Mouse (Mus musculus) G1E (cell line): ENCODE results near the gene Cul7. TPM values are rescaled to one million over a fixed set of nuclear protein-coding genes. Genes with fewer than 3 reads are reported as not detected.

Source experiments
- ATAC-seq: 2 replicates; pipeline ENCODE4 v1.8.0; 2016; ENCODE audit warnings: mild to moderate bottlenecking; ENCODE audit not compliant: insufficient number of reproducible peaks, poor library complexity, low FRiP score, severe bottlenecking; ENCODE audit errors: extremely low read depth
- DNase-seq: peaks from one replicate; pipeline ENCODE4 v3.0.0; 2012; ENCODE audit warnings: low spot score
- H3K27me3 ChIP-seq: 2 replicates; pipeline ENCODE4 v1.6.1; 2012; ENCODE audit warnings: mild to moderate bottlenecking, low read length, inconsistent platforms; ENCODE audit not compliant: insufficient read depth
- H3K36me3 ChIP-seq: replicated peaks from 2 replicates; pipeline ENCODE3; 2012; ENCODE audit warnings: mild to moderate bottlenecking, inconsistent platforms
- H3K4me1 ChIP-seq: 2 replicates; pipeline ENCODE4 v1.6.1; 2012; ENCODE audit warnings: low read depth, low read length, inconsistent platforms, mixed read lengths; ENCODE audit not compliant: insufficient read depth
- H3K4me3 ChIP-seq: 2 replicates; pipeline ENCODE4 v1.5.1; 2012; ENCODE audit warnings: low read depth, mild to moderate bottlenecking, inconsistent platforms, low read length, moderate library complexity, mixed read lengths
- H3K9me3 ChIP-seq: replicated peaks from 2 replicates; pipeline ENCODE4 v1.6.1; 2012; ENCODE audit warnings: inconsistent platforms
- CTCF ChIP-seq: IDR thresholded peaks from 2 replicates; pipeline ENCODE4 v1.5.1; 2012; ENCODE audit warnings: low read depth, low read length, inconsistent platforms, mixed read lengths
- GATA1 ChIP-seq: IDR thresholded peaks from 2 replicates; pipeline ENCODE4 v1.6.1; 2012; ENCODE audit warnings: borderline replicate concordance, low read length, inconsistent platforms, mixed read lengths
- GATA2 ChIP-seq: IDR thresholded peaks from 2 replicates; pipeline ENCODE4 v1.6.1; 2012; ENCODE audit warnings: low read depth, low read length, inconsistent platforms, borderline replicate concordance
- POLR2AphosphoS5 ChIP-seq: IDR thresholded peaks from 2 replicates; pipeline ENCODE4 v1.6.1; 2012; ENCODE audit warnings: low read depth, low read length, inconsistent platforms; ENCODE audit not compliant: insufficient replicate concordance
- TAL1 ChIP-seq: conservative IDR thresholded peaks from 2 replicates; pipeline ENCODE4 v1.6.1; 2012; ENCODE audit warnings: low read depth, low read length, inconsistent platforms, mixed read lengths
- polyA plus RNA-seq: library from polyadenylated mRNA; stranded (reverse); fragments of >175 nt; gene quantifications from 2 replicates; pipeline ENCODE4 v1.2.3, GENCODE M21; 2012
- total RNA-seq, 2 experiments: library from RNA; stranded (forward) in 1 of 2; stranded (reverse) in 1 of 2; fragments of 200-1000 nt in 1 of 2; fragments of >200 nt in 1 of 2; fragmentation: Nextera tagmentation in 1 of 2; gene quantifications; 2 replicates each; pipeline ENCODE4 v1.2.3; 2014 to 2017

Cul7 gene
- total and polyA plus RNA-seq, 3 experiments, result 27.4 to 136 (median 44.1) TPM

- Histone ChIP-seq H3K9me3 (no peaks in the 10 kb centered on the region), H3K27me3 (peaks cover 37% of the 10 kb centered on the region), H3K4me3 (no peak overlapping the region), H3K36me3 (no peaks in the 10 kb centered on the region), H3K4me1 (0 out of 2 replicates have a peak, but pooled peaks cover under 1% of the 10 kb centered on the region)
- no peak for ATAC-seq
- TF ChIP-seq POLR2AphosphoS5, result no peak
- no peak for DNase-seq
Observed at GRCm38 (mm10) chr17:46624598-46624997, 25.5 kb upstream of the Cul7 start.

DNA sequence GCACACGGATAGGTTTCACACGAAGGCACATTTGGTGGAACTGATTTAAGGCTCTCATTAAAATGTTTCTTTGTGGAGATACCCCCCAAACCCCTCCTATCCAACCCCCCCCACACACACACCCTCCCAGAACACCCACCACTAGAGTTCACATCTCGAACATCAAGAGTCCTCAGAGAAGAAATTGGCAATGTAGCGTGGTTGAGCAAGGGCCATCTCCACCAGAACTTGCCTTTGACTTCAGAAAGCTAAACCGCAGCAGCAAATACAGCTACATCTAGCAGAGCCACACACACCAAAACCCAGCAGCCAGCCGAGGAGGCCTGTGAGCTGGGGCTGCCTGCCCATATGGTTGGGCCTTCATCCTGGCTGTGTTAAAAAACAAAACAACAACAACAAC lies 22.7 kb upstream of the Cul7 start:
- TF ChIP-seq POLR2AphosphoS5 (no peak), CTCF (no peak), TAL1 (no peak), GATA1 (no peak), GATA2 (no peak)
- ATAC-seq (no peak), DNase-seq (no peak)
- peaks cover 7% of the 10 kb centered on the region; the same call in 1 of the 2 replicates for H3K4me1 ChIP-seq
- no peaks in the 10 kb centered on the region for H3K9me3 ChIP-seq
- no peaks in the 10 kb centered on the region for H3K36me3 ChIP-seq
- peaks cover 36% of the 10 kb centered on the region for H3K27me3 ChIP-seq
- H3K4me3 ChIP-seq, result no peak overlapping the region

- DNase-seq (no peak), ATAC-seq (no peak)
- Histone ChIP-seq H3K4me1 (peaks cover 7% of the 10 kb centered on the region; the same call in 1 of the 2 replicates), H3K9me3 (no peaks in the 10 kb centered on the region), H3K4me3 (no peak overlapping the region), H3K36me3 (no peaks in the 10 kb centered on the region), H3K27me3 (peaks cover 33% of the 10 kb centered on the region)
- no peak for TF ChIP-seq CTCF
- no peak for TF ChIP-seq GATA1
- no peak for TF ChIP-seq POLR2AphosphoS5
- no peak for TF ChIP-seq TAL1
- no peak for TF ChIP-seq GATA2
Observed at GRCm38 (mm10) chr17:46628471-46628790, 21.7 kb upstream of the Cul7 start.

- ATAC-seq (no peak), DNase-seq (no peak)
- TF ChIP-seq TAL1 (no peak), POLR2AphosphoS5 (no peak), GATA2 (no peak), CTCF (no peak), GATA1 (no peak)
- H3K4me1 ChIP-seq, result peaks cover 7% of the 10 kb centered on the region; the same call in 1 of the 2 replicates
- H3K4me3 ChIP-seq, result no peak within 1 kb of the TSS
- H3K27me3 ChIP-seq, result peaks cover 33% of the 10 kb centered on the region
- H3K9me3 ChIP-seq, result no peaks in the 10 kb centered on the region
- H3K36me3 ChIP-seq, result no peaks in the 10 kb centered on the region
Observed at GRCm38 (mm10) chr17:46628791-46629684, 21.1 kb upstream of the Cul7 start, which contains the start of gene Ptk7. Gene Ptk7, minus strand, starts transcription at chr17:46629504.

DNA sequence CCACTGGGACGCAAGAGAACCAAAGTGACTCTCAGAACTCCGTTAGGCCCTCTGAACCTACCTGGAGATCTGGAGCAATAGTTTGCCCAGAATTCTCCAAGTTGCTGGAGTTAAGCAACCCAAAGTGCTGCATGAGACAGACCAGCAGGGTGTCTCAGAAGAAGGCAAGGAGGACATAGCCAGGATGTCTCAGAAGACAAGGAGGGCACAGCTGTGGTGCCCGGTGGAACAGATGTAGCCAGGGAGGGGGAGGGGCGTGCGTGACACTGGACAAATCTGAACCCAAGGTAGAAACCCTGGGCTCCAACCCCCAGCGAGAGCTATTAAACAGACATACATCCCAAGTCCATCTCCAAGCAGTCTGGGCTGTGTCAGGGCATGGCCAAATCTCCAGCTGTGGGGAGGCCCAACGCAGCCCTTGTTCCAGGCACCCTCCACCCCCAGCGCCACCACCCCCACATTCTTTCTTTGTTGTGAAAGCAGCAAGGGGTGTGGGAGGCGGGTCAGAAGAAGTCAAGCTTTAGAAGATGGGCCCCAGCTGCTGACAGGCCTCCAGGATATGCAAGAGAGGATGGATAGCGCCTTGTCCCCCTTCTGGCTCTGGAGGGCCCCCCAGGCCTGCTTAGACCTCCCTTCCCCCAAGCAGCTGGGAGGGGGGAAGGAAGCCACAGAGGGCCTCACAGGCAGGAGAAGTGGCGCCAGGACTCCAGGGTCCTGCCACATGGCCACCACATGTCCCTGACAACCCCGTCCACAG lies 20.3 kb upstream of the Cul7 start:
- peaks cover 7% of the 10 kb centered on the region; the same call in 1 of the 2 replicates for H3K4me1 ChIP-seq
- peaks cover 28% of the 10 kb centered on the region for H3K27me3 ChIP-seq
- ATAC-seq, result no peak
- H3K9me3 ChIP-seq, result no peaks in the 10 kb centered on the region
- no peaks in the 10 kb centered on the region for H3K36me3 ChIP-seq
- DNase-seq, result no peak
- H3K4me3 ChIP-seq, result no peak overlapping the region
- no peak for TF ChIP-seq TAL1
- no peak for TF ChIP-seq POLR2AphosphoS5
- no peak for TF ChIP-seq GATA2
- no peak for TF ChIP-seq GATA1
- no peak for TF ChIP-seq CTCF
